Mouse (Mus musculus) gastrocnemius, adult 2 months (tissue): ENCODE results near the gene Lrrn2. TPM values are rescaled to one million over a fixed set of nuclear protein-coding genes. Genes with fewer than 3 reads are reported as not detected.

Source experiments
- DNase-seq: peaks from one replicate; pipeline ENCODE4 v3.0.0; 2022
- H3K27ac ChIP-seq: fragments of 200-600 bp; 2 replicates; pipeline ENCODE4 v1.8.1; 2022; ENCODE audit warnings: mild to moderate bottlenecking
- H3K4me3 ChIP-seq: fragments of 200-600 bp; 2 replicates; pipeline ENCODE4 v1.8.1; 2022; ENCODE audit warnings: mild to moderate bottlenecking, moderate library complexity
- CTCF ChIP-seq: fragments of 200-600 bp; IDR thresholded peaks from 2 replicates; pipeline ENCODE4 v1.8.1; 2022; ENCODE audit warnings: antibody characterized with exemption, mild to moderate bottlenecking, moderate library complexity
- intact Hi-C: fragments of 180-260 bp; cut with DNase I; formaldehyde crosslinking; loops from one replicate; pipeline ENCODE4 v1.15.1; 2025
- total RNA-seq, 2 experiments: library from RNA; stranded (reverse); gene quantifications; 2 replicates each; pipeline ENCODE4 v1.2.3; 2021

Gene Lrrn2
- total RNA-seq, 2 experiments from 2014 or later = 0.33 to 0.73 TPM

- Histone ChIP-seq H3K4me3 (no peak overlapping the region), H3K27ac (no peak overlapping the region)
- TF ChIP-seq CTCF = no peak
- intact Hi-C loops = no loop called here
- DNase-seq = no peak
Observed at GRCm38 (mm10) chr1:132858516-132859383, 21.3 kb upstream of the Lrrn2 start.

GRCm38 (mm10) chr1:132864220-132864619 lies 15.9 kb upstream of the Lrrn2 start:
- intact Hi-C loops = no loop called here
- no peak for DNase-seq
- Histone ChIP-seq H3K4me3 (no peak overlapping the region), H3K27ac (no peak overlapping the region)
- TF ChIP-seq CTCF = no peak

- no peak overlapping the region for H3K4me3 ChIP-seq
- no peak for TF ChIP-seq CTCF
- H3K27ac ChIP-seq = no peak overlapping the region
- no peak for DNase-seq
- intact Hi-C loops = no loop called here
Observed at GRCm38 (mm10) chr1:132865585-132865984, 14.5 kb upstream of the Lrrn2 start.

GRCm38 (mm10) chr1:132870327-132870726 lies 9.7 kb upstream of the Lrrn2 start:
- intact Hi-C loops = no loop called here
- H3K4me3 ChIP-seq = no peak overlapping the region
- no peak for DNase-seq
- no peak overlapping the region for H3K27ac ChIP-seq
- TF ChIP-seq CTCF = no peak

GRCm38 (mm10) chr1:132878951-132879610 lies 992 bp upstream of the Lrrn2 start:
- intact Hi-C loops = no loop called here
- no peak for DNase-seq

GRCm38 (mm10) chr1:132879801-132880160 lies 292 bp upstream of the Lrrn2 start:
- no peak overlapping the region for H3K27ac ChIP-seq
- peak overlapping the region; percentile 77 for H3K4me3 ChIP-seq
- no peak for DNase-seq
- intact Hi-C loops = no loop called here
- TF ChIP-seq CTCF = no peak

More at GRCm38 (mm10) chr1:132878951-132879610, 992 bp upstream of the Lrrn2 start:
- no peak overlapping the region for H3K27ac ChIP-seq
- no peak for TF ChIP-seq CTCF
- no peak overlapping the region for H3K4me3 ChIP-seq

- peak overlapping the region; percentile 77 for H3K4me3 ChIP-seq
- H3K27ac ChIP-seq = peak overlapping the region; percentile 40; the same call in 1 of the 2 replicates
- peak; percentile 26 for DNase-seq
- intact Hi-C loops = no loop called here
- TF ChIP-seq CTCF = no peak
Observed at GRCm38 (mm10) chr1:132881041-132881761, 1.1 kb downstream of the Lrrn2 start.

DNA sequence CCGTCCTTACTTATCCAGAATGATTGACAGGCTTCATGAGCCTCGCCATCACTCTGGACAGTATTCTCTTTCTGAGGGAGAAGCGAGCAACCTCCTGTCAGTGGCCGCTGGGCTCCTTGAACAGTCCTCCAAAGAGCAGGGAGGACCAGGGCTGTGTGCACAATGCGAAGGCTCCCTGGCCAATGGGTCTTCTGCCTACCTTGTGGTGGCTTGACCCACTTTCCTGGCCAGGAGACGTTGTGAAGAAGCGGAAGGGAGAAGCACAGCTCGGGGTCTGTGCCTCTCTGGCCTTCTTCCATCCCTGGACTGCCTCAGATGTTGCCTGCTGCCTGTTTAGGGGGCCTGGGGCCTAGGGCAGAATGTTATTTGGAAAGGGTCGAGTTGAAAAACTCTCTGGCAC lies 1.8 kb downstream of the Lrrn2 start:
- intact Hi-C loops = no loop called here
- no peak for TF ChIP-seq CTCF
- Histone ChIP-seq H3K4me3 (no peak overlapping the region), H3K27ac (no peak overlapping the region)
- no peak for DNase-seq

- no peak overlapping the region for H3K27ac ChIP-seq
- DNase-seq = no peak
- TF ChIP-seq CTCF = no peak
- no peak overlapping the region for H3K4me3 ChIP-seq
- intact Hi-C loops = no loop called here
Observed at GRCm38 (mm10) chr1:132885701-132886100, 5.6 kb downstream of the Lrrn2 start.

- intact Hi-C loops = no loop called here
- H3K27ac ChIP-seq = no peak overlapping the region
- no peak for TF ChIP-seq CTCF
Observed at GRCm38 (mm10) chr1:132886626-132887025, 6.6 kb downstream of the Lrrn2 start.

GRCm38 (mm10) chr1:132888811-132889210 lies 8.7 kb downstream of the Lrrn2 start:
- no peak overlapping the region for H3K4me3 ChIP-seq
- TF ChIP-seq CTCF = no peak
- H3K27ac ChIP-seq = no peak overlapping the region
- no peak for DNase-seq
- intact Hi-C loops = no loop called here

More at GRCm38 (mm10) chr1:132886626-132887025, 6.6 kb downstream of the Lrrn2 start:
- DNase-seq = no peak
- H3K4me3 ChIP-seq = no peak overlapping the region

- TF ChIP-seq CTCF = no peak
- Histone ChIP-seq H3K4me3 (no peak overlapping the region), H3K27ac (no peak overlapping the region)
- intact Hi-C loops = no loop called here
- peak; percentile 38 for DNase-seq
Observed at GRCm38 (mm10) chr1:132890161-132890794, 10.2 kb downstream of the Lrrn2 start.
